Mouse (Mus musculus) megakaryocyte, embryonic 14.5 days (primary cell): ENCODE data around the gene Atp10a.

Experiments
- FLI1 ChIP-seq: IDR thresholded peaks from 2 replicates; pipeline ENCODE4 v1.6.1; 2012; ENCODE audit warnings: low read length, inconsistent platforms, mixed read lengths
- GATA1 ChIP-seq: IDR thresholded peaks from 3 replicates; pipeline ENCODE4 v1.6.1; 2012; ENCODE audit warnings: mixed read lengths, low read length, inconsistent platforms, borderline replicate concordance

DNA sequence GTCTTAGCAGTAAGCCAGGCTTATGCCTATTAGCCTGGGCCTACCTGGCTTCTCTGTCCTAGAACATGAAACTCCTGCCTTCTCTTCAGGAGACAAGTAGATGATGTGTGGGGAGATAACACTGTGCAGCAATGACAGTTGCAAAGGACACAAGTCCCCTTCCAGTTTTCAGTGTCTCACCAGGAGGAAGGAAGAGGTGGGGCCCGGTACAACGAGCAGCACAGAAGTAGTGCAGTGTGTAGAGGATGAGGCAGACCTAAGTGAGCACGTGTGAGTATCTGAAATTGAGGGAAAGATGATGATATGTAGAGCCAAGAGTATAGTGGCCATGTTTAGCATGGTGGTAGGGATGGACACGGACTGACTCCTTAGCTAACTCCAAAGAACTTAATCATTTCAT is 86.0 kb downstream of the Atp10a start:
- TF ChIP-seq GATA1, result no peak
- no peak for TF ChIP-seq FLI1
